Mouse (Mus musculus) urinary bladder, postnatal 10 days (tissue): Measurements from ENCODE around the gene Ace.
A peak's percentile ranks its signal among the peaks of the same experiment; 100 is the strongest.
"Not testable (repeated sequence)": the region's sequence is repeated elsewhere in the genome, so short reads cannot be mapped to it uniquely, and the experiment has no call there.

Experiments used
- DNase-seq: peaks from one replicate; pipeline ENCODE4 v3.0.0; 2022; ENCODE audit warnings: low spot score

Gene Ace

DNA sequence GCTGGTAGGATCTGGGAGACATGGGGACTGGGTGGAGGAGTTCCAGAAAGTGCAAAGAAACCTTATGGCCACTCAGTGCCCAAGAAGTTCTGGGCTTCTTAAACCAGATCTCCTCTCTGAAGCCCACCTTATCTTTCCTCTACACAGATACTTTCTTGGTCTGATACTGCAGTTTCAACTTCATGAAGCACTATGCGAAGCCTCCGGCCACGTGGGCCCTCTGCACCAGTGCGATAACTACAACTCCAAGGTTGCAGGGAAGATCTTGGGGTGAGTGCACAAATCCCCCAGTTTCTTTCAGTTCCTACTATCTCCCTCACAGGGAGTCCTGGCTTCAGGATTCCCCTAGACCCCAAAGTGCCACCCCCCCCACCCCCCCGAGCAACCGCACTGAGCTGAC is 32.3 kb downstream of the Ace start:
- DNase-seq: no peak

DNA sequence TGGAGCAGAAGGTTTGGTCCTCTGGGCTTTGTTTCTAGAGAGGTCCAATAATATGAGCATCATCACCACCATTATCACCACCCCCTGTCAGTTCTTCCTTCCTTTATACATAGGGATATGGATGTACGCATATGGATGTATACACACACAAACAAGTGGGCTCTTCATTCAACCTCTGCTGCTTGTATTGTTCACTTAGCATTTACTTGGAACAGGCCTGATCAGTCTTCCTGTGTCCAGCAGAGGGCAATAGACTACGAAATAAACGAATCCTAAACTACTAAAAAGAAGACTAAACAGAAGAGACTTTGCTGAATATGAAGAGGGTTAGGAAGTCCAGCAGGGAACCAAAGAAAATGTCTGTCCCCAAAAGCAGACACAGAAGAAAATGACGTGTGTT is 34.0 kb downstream of the Ace start:
- DNase-seq: no peak

DNA sequence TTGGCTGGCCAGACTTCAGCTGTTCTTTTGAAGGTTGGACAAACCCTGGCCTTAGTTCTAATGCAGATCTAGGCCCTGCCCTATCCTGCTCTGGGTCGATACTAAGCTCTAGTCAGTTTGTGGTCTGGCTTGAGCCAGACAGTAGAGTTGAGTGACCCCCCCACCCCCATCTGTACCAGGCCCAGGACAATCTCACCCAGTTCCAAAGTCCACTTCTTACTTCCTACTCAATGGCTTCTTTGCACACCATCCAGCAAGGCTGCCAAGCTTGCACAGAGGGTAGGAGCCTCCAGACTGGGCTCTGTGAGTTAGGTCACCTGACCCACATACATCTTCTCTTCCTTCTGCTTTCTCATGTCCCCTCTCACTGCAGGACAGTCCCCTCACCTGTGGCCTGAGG is 36.8 kb downstream of the Ace start:
- no peak for DNase-seq

DNA sequence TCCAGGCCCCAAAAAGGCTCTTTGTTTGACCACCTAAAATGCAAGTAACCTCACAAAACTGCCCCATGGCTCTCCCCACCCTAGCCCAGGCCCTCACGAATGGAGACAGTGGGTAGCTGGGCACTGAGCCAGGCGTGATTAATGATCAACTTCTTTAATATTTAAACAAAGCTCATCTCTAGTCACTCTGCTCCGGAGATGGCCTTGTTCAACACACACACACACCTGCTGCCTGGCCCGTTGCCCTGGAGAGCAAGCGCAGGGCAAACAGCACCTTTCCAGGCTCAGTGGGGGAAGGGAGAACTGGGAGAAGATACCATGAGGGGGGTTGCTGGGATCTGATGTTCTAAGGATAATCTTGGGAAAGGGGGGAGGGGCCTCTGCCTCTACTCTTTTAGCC is 38.2 kb downstream of the Ace start:
- DNase-seq: no peak

DNA sequence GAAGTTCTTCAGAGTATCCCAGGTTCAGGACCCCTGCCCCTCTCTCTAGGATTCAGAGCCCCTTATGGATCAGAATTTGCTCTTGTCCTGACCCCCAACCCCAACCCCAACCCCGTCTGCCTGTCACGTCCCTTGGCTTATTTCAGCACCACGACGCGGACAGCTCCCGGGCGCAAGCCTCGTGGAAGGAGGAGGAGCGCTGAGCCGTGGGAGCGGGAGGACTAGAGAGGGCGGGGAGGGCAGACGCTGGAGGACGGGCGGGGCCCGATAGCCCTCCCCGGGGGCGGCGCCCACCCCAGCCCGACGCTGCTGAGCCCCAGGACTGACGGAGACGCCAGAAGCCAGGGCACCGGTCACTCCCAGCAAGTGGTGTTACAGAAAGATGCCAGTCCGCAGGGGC is 40.1 kb downstream of the Ace start, which contains the start of gene Kcnh6:
Gene Kcnh6, plus strand, starts transcription at position 304 of the 400 bp plus-strand sequence.
- peak; percentile 55 for DNase-seq

DNA sequence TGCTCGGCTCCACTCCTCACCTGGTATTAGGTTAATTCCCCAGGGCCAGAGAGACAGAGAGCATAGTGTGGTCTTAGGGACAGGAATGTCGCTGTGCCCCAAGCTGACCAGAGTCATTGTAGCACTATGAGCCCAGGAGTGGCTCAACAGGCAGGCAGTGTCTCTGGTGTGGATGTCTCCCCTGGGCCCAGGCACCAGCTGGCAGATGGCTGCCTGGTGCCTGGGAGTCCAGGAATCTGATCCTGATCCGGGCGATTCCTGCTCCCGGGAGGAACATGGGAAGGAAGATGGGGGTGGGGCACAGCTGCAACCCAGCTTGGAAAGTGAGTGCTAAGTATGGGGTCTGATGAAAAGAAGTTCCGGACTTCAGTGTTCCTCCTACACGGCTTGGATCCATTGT is 45.0 kb downstream of the Ace start:
- no peak for DNase-seq

DNA sequence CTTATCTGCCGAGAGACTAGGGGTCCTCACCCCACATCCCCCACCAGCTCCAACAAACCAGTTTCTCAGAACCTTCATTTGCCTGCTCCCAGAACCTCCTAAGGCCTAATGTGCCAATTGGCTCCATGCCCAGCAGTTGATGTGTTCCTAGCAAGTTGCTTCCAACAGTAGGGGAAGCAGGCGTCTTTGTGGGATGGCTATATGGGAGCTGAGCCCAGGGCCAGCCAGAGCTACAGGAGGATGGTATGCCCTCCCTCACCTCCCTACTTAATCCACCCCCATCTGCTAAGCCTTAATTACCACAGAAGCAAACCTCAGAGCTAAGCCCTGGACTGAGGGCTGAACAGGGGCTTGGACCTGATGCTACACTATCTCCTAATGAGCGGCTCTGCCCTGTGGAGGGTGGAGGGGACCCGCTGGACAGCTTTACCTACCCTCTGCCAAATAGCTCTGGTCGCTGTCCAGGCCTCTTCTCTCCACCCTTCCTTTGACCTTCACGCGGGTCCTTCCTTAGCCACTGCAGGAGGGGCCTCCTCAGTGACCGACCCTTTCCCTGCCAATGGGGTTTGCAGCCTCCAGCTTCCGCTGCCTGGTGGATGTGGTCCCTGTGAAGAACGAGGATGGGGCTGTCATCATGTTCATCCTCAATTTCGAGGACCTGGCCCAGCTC is 45.9 kb downstream of the Ace start:
- no peak for DNase-seq

DNA sequence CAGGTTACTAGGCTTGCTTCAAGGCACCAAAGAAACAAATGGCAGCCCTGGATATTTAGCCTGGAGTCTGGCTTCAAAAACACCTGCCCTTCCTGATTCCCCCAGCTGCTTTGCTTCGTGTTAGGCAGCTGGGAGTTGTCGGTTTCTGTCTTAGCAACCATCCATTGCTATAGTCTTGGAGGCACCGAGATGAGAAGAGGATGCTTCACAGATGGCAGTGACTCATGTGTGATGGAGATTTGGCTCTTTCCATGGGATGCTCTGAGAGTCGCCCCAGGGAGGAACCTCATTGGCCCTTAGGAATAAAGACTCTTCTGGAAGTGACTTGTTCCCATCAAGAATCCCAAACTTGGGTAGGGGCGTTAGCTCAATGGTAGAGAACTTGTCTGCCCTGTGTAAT is 48.7 kb downstream of the Ace start:
- no peak for DNase-seq

DNA sequence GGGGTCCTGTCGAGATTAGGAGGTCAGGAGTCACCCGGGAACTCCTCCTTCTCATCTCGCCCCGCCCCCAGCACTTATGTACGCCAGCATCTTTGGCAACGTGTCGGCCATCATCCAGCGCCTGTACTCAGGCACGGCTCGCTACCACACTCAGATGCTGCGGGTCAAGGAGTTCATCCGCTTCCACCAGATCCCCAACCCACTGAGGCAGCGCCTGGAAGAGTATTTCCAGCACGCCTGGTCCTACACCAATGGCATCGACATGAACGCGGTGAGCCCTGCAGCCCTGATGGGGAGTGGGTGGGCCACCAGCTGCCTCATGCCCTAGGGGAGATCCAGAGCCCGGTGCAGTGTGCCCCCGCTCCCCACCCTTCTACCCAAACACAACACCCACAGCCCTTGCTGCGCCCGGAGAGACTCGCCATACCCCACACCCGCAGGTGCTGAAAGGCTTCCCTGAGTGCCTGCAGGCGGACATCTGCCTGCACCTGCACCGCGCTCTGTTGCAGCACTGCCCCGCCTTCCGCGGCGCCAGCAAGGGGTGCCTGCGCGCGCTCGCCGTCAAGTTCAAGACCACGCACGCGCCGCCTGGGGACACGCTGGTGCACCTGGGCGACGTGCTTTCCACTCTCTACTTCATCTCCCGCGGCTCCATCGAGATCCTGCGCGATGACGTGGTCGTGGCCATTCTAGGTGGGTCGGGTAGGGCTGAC is 52.5 kb downstream of the Ace start:
- DNase-seq: no peak

DNA sequence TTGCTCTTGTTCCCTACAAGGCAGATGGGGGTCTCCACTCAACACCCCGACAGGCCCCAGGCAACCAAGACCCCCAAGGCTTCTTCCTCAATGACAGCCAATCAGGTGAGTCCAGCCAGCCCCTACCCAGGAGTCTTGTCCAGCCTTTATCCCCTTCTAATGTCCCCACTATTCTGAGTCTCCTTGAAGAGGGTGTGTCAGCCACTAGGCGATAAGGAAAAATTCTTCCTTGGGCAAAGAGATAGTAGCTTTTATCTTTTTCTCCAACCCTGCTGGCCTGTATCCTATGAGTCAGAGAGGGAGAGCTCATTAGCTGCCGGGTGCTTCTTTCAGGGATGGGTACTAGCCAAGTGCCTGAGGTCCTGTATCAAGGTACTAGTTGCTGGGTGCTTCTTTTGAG is 58.0 kb downstream of the Ace start:
- no peak for DNase-seq

DNA sequence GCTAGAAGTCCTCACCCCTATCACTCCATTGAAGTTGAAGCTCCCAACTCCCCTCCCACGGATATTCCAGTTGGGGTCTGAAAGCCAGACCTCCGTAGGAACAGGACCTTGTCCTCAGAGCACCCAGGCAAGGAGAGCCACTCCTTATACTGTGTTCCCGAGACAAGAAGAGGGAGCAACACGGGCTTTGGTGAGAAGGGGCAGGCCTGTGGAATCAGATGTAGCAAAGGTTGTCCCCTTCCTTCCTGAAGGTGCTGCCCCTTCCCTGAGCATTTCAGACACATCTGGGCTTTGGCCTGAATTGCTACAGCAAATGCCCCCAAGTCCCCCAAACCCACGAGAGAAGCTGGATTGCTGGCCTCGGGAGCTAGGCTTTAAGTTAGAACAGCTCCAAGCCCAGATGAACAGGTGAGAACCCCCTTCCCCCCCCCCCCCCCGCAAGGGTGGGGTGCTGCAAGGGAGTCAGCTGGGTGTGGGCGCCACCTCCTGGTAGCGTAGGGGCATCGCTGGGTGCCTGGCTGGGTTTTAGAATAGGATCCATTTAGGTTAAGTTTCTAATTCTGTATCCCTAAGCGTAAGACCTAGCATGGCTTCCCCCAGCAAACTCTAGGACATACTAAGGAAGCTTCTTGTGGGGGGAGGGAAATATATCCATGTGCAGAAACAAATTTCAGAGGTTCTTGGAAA is 58.9 kb downstream of the Ace start:
- no peak for DNase-seq

DNA sequence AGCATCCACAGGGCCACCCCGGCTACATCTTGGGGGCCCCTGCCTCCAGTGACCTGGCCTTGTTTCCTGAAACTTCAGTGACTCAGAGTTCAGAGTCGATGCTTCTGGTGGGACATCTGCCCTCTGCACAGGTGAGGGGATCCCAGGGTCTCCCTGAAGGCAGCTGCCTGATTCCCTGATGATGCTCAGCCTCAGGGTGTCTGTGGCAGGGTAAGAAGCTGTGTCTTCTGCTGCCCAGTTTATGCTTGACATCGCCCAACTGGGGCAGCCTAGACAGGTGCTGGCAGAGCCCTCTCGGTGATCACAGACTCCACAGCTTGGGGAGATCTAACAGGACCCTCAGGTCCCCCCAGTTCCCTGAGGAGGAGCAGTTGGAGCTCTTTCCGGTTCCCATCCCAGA is 59.9 kb downstream of the Ace start:
- DNase-seq: no peak

DNA sequence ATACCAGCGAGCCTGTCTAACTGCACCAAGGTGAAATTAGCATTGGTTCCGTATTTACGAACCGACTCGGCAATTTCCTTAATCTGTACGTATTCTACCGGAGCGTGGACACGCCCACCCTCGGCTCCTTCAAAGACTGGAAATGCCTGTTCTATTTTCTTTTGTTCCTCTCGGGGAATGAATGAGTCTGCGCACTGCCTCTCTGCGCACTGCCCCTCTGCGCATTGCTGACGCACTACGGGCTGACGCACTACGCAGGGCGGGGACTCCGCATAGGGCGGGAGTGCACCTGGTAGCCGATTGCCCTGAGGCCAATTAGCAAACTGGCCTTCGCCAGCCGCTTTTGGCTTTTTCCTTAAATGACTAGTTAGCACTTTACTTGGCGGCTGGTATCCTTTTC is 64.3 kb downstream of the Ace start:
- not testable (repeated sequence) for DNase-seq

DNA sequence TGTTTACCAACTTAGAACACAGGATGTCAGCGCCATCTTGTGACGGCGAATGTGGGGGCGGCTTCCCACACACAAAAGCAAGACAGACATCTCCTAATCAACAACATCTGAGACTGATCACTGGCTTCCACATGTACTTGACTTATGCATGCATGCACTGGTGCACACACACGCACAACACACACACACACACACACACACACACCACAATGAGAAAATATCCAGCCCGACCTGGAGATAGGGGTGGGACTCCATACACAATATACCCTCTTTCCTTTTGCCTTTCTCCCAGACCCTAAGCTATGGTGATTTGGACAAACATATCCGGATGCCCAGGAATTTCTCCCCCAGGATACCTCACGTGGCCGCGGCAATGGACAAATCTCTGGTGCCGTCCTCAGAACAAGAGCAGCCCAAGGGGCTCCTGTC is 65.8 kb downstream of the Ace start:
- DNase-seq: no peak

DNA sequence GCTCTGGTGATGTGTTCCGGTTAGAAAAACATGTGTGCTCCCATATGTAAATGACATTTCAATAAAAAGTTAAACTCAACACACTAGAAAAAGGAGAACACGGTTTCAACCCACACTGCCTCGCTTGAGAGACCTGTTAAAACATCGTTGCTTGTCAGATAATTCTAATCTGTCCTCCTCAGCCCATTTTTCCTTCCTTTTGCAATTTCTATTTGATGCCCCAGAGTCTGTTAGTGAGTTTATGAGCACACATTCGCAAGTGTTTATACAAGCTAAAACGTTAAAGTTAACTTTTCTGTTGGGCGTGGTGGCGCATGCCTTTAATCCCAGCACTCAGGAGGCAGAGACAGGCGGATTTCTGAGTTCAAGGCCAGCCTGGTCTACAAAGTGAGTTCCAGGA is 67.2 kb downstream of the Ace start:
- no peak for DNase-seq

DNA sequence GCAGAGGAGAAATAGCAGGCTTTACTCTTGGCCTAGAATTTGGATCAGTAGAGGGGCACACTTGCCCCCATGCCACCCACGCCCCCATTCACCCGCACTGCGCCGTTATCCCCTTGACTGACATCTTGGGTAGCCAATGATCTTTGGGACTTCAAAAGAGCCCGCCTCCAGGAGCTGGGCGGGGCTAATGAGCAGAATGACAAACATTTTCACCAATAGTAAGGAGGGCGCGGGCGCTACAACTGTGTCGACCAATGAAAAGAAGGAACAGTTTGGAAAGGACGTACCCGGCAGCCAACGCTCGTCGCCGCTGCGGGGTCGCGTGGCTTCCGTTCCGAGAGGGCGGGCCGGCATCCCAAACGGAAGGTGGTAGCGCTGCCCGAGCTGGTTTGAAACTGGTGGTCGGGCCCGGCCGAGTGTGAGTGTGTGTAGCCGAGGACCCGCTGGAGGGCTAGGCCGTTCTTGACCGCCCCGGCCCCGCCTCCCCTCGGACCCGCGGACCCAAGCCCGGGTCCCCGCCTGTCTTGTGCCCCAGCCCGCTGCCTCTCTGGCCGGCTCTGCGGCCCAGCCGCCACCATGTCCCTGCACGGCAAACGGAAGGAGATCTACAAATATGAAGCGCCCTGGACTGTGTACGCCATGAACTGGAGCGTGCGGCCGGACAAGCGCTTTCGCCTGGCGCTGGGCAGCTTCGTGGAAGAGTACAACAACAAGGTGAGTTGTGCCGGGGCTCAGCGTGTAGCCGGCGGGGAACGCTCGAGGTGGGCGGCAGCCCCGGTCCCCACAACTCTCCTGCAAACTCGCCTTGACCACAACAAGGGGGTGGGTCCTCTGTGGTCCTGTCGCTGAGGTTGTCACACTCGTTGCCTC is 69.0 kb downstream of the Ace start, which contains the start of gene Dcaf7:
Gene Dcaf7, plus strand, starts transcription at position 325 of the 870 bp plus-strand sequence.
- peak; percentile 74 for DNase-seq

DNA sequence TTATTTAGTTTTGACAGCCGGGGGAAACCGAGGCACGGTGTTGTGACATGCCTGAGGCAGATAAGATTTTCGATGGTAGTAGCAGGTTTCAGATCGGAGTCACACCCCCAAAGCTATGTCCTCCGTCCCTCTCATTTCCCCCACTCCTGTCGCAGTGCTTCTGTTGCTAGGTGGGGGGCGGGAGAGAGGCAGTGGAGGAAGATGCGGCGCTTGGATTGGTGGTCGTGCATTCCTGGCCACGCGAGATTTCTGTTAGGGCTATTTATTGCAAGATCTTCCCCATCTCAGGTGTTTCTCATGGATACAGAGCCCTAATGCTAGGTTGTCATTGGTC is 69.6 kb downstream of the Ace start:
- DNase-seq: no peak
